Mouse (Mus musculus): ENCODE measurements around the gene Larp7. TPM values are rescaled to one million over a fixed set of nuclear protein-coding genes. Genes with fewer than 3 reads are reported as not detected.

The Larp7 gene
- polyA plus RNA-seq, 1 experiment from 2014 or later = 25.6 TPM

- DNase-seq (ENCODE audit: low spot score) = peak; percentile 49
- peak; percentile 86 for ATAC-seq (ENCODE audit: low FRiP score)
- peak overlapping the region; percentile 94 for H3K4me2 ChIP-seq (replicated peaks)
- 0 out of 2 replicates have a peak, but pooled peaks cover 10% of the 10 kb centered on the region for H3K4me1 ChIP-seq (replicated peaks; ENCODE audit: control insufficient read depth, insufficient read depth, low read length)
- peak overlapping the region; percentile 84 for H3K9ac ChIP-seq
- H3K36me3 ChIP-seq (replicated peaks; ENCODE audit: control insufficient read depth, insufficient read depth) = no peaks in the 10 kb centered on the region
- no peaks in the 10 kb centered on the region for H3K9me3 ChIP-seq (ENCODE audit: control insufficient read depth, low read length)
- no peaks in the 10 kb centered on the region for H3K27me3 ChIP-seq (ENCODE audit: control insufficient read depth, insufficient read depth, low read length)
- H3K27ac ChIP-seq = peak overlapping the region; percentile 28; the same call in 1 of the 2 replicates
- WGBS = 1% methylated on average over 23 of the region's 23 CpGs
- peak overlapping the region; percentile 54 for H3K4me3 ChIP-seq (replicated peaks; ENCODE audit: low read length)
Observed at GRCm38 (mm10) chr3:127498197-127498741, 54.9 kb downstream of the Larp7 start.

GRCm38 (mm10) chr3:127492663-127493062 lies 60.5 kb downstream of the Larp7 start:
- H3K4me3 ChIP-seq (replicated peaks; ENCODE audit: low read length) = no peak overlapping the region
- no peaks in the 10 kb centered on the region for H3K27me3 ChIP-seq (ENCODE audit: control insufficient read depth, insufficient read depth, low read length)
- H3K9ac ChIP-seq = no peak overlapping the region
- no peaks in the 10 kb centered on the region for H3K36me3 ChIP-seq (replicated peaks; ENCODE audit: control insufficient read depth, insufficient read depth)
- H3K9me3 ChIP-seq (ENCODE audit: control insufficient read depth, low read length) = no peaks in the 10 kb centered on the region
- H3K4me2 ChIP-seq (replicated peaks) = no peak overlapping the region
- no peak overlapping the region for H3K27ac ChIP-seq
- WGBS = 90% methylated on average over 3 of the region's 3 CpGs
- H3K4me1 ChIP-seq (replicated peaks; ENCODE audit: control insufficient read depth, insufficient read depth, low read length) = 0 out of 2 replicates have a peak, but pooled peaks cover 3% of the 10 kb centered on the region
- DNase-seq (ENCODE audit: low spot score) (no peak), ATAC-seq (ENCODE audit: low FRiP score) (no peak)

GRCm38 (mm10) chr3:127487302-127487701 lies 65.8 kb downstream of the Larp7 start:
- 61% methylated on average over 7 of the region's 7 CpGs for WGBS
- H3K4me2 ChIP-seq (replicated peaks) = no peak overlapping the region
- no peak for ATAC-seq (ENCODE audit: low FRiP score)
- H3K4me3 ChIP-seq (replicated peaks; ENCODE audit: low read length) = no peak overlapping the region
- H3K27me3 ChIP-seq (ENCODE audit: control insufficient read depth, insufficient read depth, low read length) = no peaks in the 10 kb centered on the region
- no peak for DNase-seq (ENCODE audit: low spot score)
- no peaks in the 10 kb centered on the region for H3K4me1 ChIP-seq (replicated peaks; ENCODE audit: control insufficient read depth, insufficient read depth, low read length)
- H3K9me3 ChIP-seq (ENCODE audit: control insufficient read depth, low read length) = no peaks in the 10 kb centered on the region
- H3K9ac ChIP-seq = no peak overlapping the region
- no peaks in the 10 kb centered on the region for H3K36me3 ChIP-seq (replicated peaks; ENCODE audit: control insufficient read depth, insufficient read depth)
- no peak overlapping the region for H3K27ac ChIP-seq

MicroRNA genes within 50 kb of the gene (microRNA counts, 519-probe panel; counts per million panel counts)
- microRNA mmu-miR-302a (not detected), microRNA mmu-miR-302b (not detected), microRNA mmu-miR-302c (not detected), microRNA mmu-miR-302d (2,912 counts per million, percentile 11 among the panel's probes with 10 or more counts), microRNA mmu-miR-367 (not detected)

Small RNA genes within 50 kb of the gene (microRNA-seq; reads per million reads assigned to microRNA genes)
- gene Mir302a (384 reads per million, percentile 68 among the genes with 10 or more reads in this experiment), gene Mir302b (255 reads per million, percentile 63 among the genes with 10 or more reads in this experiment), gene Mir302c (48.1 reads per million, percentile 43 among the genes with 10 or more reads in this experiment), gene Mir302d (328 reads per million, percentile 66 among the genes with 10 or more reads in this experiment), gene Mir367 (not detected)

Other genes with a start within 250 kb of the Larp7 start
- 180 and 204 TPM in 2 replicates for gene Ank2, start 54.0 kb downstream of the Larp7 start, polyA plus RNA-seq (2014; fragmentation: Nextera tagmentation; extraction: Ambion mirVana)
- gene Zgrf1, start 140 bp upstream of the Larp7 start, polyA plus RNA-seq (2014; fragmentation: Nextera tagmentation; extraction: Ambion mirVana) = 2.6 and 2.7 TPM in 2 replicates
- 3.8 and 6.4 TPM in 2 replicates for gene Neurog2, start 79.8 kb upstream of the Larp7 start, polyA plus RNA-seq (2014; fragmentation: Nextera tagmentation; extraction: Ambion mirVana)
- 0.80 and 0.91 TPM in 2 replicates for gene Alpk1, start 227.2 kb upstream of the Larp7 start, polyA plus RNA-seq (2014; fragmentation: Nextera tagmentation; extraction: Ambion mirVana)
- gene Tifa, start 236.5 kb upstream of the Larp7 start, polyA plus RNA-seq (2014; fragmentation: Nextera tagmentation; extraction: Ambion mirVana) = 3.9 and 5.3 TPM in 2 replicates